ENCODE assay signal across 8 mouse cellular contexts in genomic region chr8:123982826-123983400, GRCm38 (mm10). TPM values are rescaled to one million over a fixed set of nuclear protein-coding genes. Genes with fewer than 3 reads are reported as not detected.
DNase-seq lines count a peak whose midpoint lies in the region; ATAC-seq and TF ChIP-seq lines count a peak whose summit lies in the region.

TSS of gene Abcb10 (minus strand) at chr8:123983122.

- no peaks in the 10 kb centered on the region for H3K27me3 ChIP-seq in neural tube, embryonic 15.5 days (replicated peaks)

- TF ChIP-seq POLR2A in lung, adult 2 months (IDR thresholded peaks at IDR 0.05; ENCODE audit: borderline replicate concordance, extremely low read depth, low read depth, low read length) = peak; percentile 85

- 1% methylated on average over 56 of the region's 56 CpGs for WGBS in lung, adult 2 months
- under 1% methylated on average over 49 of the region's 56 CpGs for WGBS in neural tube, embryonic 15.5 days

- peak; percentile 88 for ATAC-seq in neural tube, embryonic 15.5 days (ENCODE audit: low FRiP score)

- peak within 1 kb of the TSS; percentile 90 for H3K27ac ChIP-seq in layer of hippocampus, adult 2 months
- H3K27ac ChIP-seq in neural tube, embryonic 15.5 days (replicated peaks) = peak within 1 kb of the TSS; percentile 80

- peak within 1 kb of the TSS; percentile 85 for H3K9ac ChIP-seq in neural tube, embryonic 15.5 days (replicated peaks)

- TF ChIP-seq CTCF in layer of hippocampus, adult 2 months (conservative IDR thresholded peaks at IDR 0.05) = peak; percentile 10; the same call in 1 of the 2 replicates
- no peak for TF ChIP-seq CTCF in lung, adult 2 months (IDR thresholded peaks at IDR 0.05; ENCODE audit: insufficient read depth, low read length)

- no peaks in the 10 kb centered on the region for H3K36me3 ChIP-seq in neural tube, embryonic 15.5 days

- peak within 1 kb of the TSS; percentile 91 for H3K4me2 ChIP-seq in neural tube, embryonic 15.5 days

- H3K4me3 ChIP-seq in layer of hippocampus, adult 2 months = peak within 1 kb of the TSS; percentile 86
- peak within 1 kb of the TSS; percentile 80 for H3K4me3 ChIP-seq in lung, adult 2 months (replicated peaks; ENCODE audit: extremely low read depth, low read depth, low read length)
- H3K4me3 ChIP-seq in neural tube, embryonic 15.5 days (replicated peaks) = peak within 1 kb of the TSS; percentile 84

- DNase-seq in MEL-GATA-1-ER (ENCODE audit: extremely low read depth, low read depth) = peak; percentile 78
- peak; percentile 89 for DNase-seq in cerebellum, adult 8-10 months
- DNase-seq in forelimb bud, embryonic 11.5 days (ENCODE audit: low read depth, low spot score) = peak; percentile 91
- peak; percentile 93 for DNase-seq in heart, postnatal 4 days
- DNase-seq in layer of hippocampus, adult 2 months (ENCODE audit: low spot score in 2 of 2) = peak; percentile 57 to 74
- DNase-seq in lung, adult 2 months = peak; percentile 89
- peak; percentile 91 for DNase-seq in testis, postnatal 14 days (ENCODE audit: low spot score)

- H3K4me1 ChIP-seq in lung, adult 2 months (ENCODE audit: control insufficient read depth, insufficient read depth, low read length) = no peaks in the 10 kb centered on the region; the same call in none of the 2 replicates
- peaks cover 27% of the 10 kb centered on the region for H3K4me1 ChIP-seq in neural tube, embryonic 15.5 days

- H3K9me3 ChIP-seq in neural tube, embryonic 15.5 days (replicated peaks) = no peaks in the 10 kb centered on the region

RNA-seq across cellular contexts. Expression of gene Abcb10, which starts in this region (rescaled TPM):
- 10 to 100 TPM; 36.9 to 37.8 TPM for total RNA-seq in heart, postnatal 4 days (2021)
- 10 to 100 TPM; 16.9 to 17.9 TPM for total RNA-seq in layer of hippocampus, adult 2 months (2021)
- 10.9 and 12.6 TPM in 2 replicates for polyA plus RNA-seq in lung, adult 2 months (2012; rRNA removed)
- polyA plus RNA-seq in neural tube, embryonic 15.5 days (2015; fragmentation: Nextera tagmentation; extraction: Ambion mirVana) = 14.0 and 16.4 TPM in 2 replicates

Comparison
In these comparisons a context has a peak if more than half of its experiments do, and no peak if none do; other contexts are left out.
1. Peak in every context shown above with its lines: DNase-seq, ATAC-seq, H3K4me3 ChIP-seq and H3K27ac ChIP-seq.